Mouse (Mus musculus) erythroblast, embryonic 14.5 days (primary cell): ENCODE results near the gene Cbx6. TPM values are rescaled to one million over a fixed set of nuclear protein-coding genes. Genes with fewer than 3 reads are reported as not detected.

Source experiments
- H3K27me3 ChIP-seq: 2 replicates; pipeline ENCODE4 v1.6.1; 2012; ENCODE audit warnings: inconsistent platforms; ENCODE audit not compliant: control insufficient read depth
- H3K36me3 ChIP-seq: 2 replicates; pipeline ENCODE4 v1.6.1; 2012; ENCODE audit warnings: mild to moderate bottlenecking, inconsistent platforms; ENCODE audit not compliant: control insufficient read depth
- H3K4me1 ChIP-seq: 2 replicates; pipeline ENCODE4 v1.6.1; 2012; ENCODE audit warnings: inconsistent platforms; ENCODE audit not compliant: control insufficient read depth
- H3K4me3 ChIP-seq: replicated peaks from 2 replicates; pipeline ENCODE3; 2012; ENCODE audit warnings: moderate library complexity, mild to moderate bottlenecking, inconsistent platforms
- H3K9me3 ChIP-seq: 2 replicates; pipeline ENCODE4 v1.6.1; 2012; ENCODE audit warnings: low read length, inconsistent platforms, mixed read lengths; ENCODE audit not compliant: control insufficient read depth
- GATA1 ChIP-seq: IDR thresholded peaks from 2 replicates; pipeline ENCODE4 v1.6.1; 2012; ENCODE audit warnings: low read length, inconsistent platforms, mixed read lengths
- TAL1 ChIP-seq: IDR thresholded peaks from 3 replicates; pipeline ENCODE4 v1.6.1; 2012; ENCODE audit warnings: low read length, inconsistent platforms, mixed read lengths
- polyA plus RNA-seq: library from polyadenylated mRNA; stranded (reverse); fragments of >175 nt; gene quantifications from 2 replicates; pipeline ENCODE4 v1.2.3, GENCODE M21; 2012

The Cbx6 gene
- 2.7 and 4.0 TPM in 2 replicates for polyA plus RNA-seq

DNA sequence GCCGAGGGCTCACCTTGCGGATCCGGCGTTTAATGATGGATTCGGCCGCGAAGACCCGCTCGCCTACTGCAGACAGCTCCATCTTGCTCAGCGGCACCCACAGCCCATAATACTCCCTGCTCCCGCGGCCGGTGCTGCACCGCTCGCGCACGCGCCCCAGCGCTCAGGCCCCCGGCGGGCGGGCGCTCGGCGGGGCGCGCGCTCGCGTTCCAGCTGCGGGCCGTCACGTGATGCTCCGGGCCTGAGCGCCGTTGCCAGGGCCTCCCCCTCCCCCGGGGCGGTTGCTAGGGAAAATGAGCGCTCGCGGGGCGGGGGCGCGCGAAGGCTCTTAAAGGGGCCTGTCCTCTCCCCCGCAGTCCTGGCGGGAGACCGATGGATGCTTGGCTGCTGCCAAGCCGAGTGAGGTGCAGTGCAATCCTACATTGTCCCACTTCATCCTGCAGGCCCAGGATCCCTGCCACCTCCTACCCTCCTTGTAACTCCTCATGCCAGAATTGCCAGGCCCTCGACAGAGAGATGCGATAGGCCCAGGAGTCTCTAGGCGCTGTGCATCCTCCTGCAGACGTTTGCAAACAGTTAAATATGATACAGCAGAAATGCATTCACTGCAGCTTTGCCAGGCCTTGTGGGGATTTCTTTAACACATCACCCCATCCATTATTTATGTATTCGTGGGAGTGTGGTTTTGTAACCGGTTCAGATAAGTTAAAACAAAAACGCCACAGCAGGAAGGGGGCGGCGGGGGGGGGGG, at the start of gene Cbx6, which contains the start of gene Npcd:
Gene Cbx6, minus strand, starts transcription at position 559 of the 751 bp plus-strand sequence.
Gene Npcd, minus strand, starts transcription at position 108 of the 751 bp plus-strand sequence.
- no peak for TF ChIP-seq GATA1
- no peak for TF ChIP-seq TAL1
- Histone ChIP-seq H3K4me3 (peak within 1 kb of the TSS; percentile 85), H3K4me1 (peaks cover 33% of the 10 kb centered on the region), H3K36me3 (peaks cover 12% of the 10 kb centered on the region), H3K27me3 (peaks cover 5% of the 10 kb centered on the region), H3K9me3 (no peaks in the 10 kb centered on the region)

DNA sequence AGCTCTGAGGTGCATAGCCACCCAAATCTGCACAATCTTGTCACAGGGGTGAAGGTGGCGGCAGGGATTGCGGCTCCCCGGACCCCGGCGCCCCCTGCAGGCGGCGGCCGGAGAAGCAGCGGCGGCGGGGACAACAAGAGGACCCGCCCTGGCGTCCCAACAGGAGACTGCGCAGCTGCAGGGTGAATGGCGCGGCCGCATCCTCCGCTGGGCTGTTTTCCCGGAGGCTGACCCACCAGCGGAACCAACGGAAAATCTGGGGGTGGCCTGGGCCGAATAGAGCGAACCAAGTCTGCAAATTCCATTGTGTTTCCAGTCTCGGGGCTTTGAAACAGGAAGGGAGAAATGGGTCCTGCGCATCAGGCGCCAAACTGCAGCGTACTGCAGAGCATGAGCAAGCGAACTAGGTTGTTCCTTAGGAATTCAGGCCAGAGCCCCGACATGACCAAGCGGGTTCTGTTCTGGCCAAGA, 48.9 kb upstream of the Cbx6 start:
- TF ChIP-seq GATA1 (no peak), TAL1 (no peak)
- Histone ChIP-seq H3K36me3 (no peaks in the 10 kb centered on the region), H3K9me3 (no peaks in the 10 kb centered on the region), H3K27me3 (peaks cover 28% of the 10 kb centered on the region), H3K4me1 (peaks cover 8% of the 10 kb centered on the region), H3K4me3 (peak overlapping the region; percentile 62)

DNA sequence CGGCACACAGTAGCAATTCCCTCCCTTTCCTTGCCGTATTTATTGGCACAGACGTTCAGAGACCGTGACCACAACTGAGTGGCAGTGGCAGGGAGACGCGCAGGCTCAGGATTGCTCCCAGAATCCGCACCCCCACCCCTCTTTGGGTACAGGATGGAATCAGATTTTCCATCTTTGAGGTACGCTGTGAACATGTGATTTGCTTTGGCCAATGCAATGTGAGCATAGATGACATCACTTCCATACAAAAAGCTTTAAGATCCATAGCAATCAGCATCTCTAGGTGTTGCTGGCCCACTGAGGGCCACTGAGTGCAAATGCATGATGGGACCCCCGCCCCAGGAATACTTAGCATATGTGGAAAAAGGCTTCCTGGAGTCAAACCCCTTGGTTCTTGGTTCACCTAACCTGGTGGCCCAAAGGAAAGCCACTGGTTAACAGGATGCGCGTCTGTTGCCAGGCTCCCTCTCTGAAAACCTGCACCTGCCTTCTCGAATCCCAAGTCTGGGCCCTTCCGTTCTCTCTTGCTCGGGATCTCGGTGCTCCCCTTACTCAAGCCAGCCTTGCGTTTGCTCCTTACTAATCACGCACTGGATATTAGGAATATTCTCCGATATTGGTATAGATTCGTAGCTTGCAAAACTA, 48.3 kb upstream of the Cbx6 start:
- Histone ChIP-seq H3K4me3 (peak overlapping the region; percentile 62), H3K36me3 (no peaks in the 10 kb centered on the region), H3K4me1 (peaks cover 8% of the 10 kb centered on the region), H3K9me3 (no peaks in the 10 kb centered on the region), H3K27me3 (peaks cover 28% of the 10 kb centered on the region)
- TF ChIP-seq GATA1 (no peak), TAL1 (no peak)

DNA sequence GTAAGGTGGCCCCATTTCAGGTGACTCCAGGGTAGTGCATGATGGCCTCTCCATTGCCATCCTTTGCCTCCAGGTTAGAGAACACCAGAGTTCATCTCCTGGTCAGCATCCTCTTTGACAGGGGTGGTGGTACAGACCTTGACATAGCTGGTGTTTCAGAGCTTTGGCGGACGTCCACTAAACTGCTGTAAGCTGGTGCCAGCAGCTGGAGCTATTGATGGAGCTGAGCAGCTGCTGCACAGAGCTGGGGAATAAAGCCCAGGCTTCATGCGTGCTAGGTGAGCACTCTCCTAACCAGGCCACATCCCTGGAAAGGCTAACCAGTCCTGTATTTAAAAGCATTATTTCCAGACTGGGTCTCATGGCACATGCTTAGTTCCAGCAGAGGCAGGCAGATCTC, 46.0 kb upstream of the Cbx6 start:
- H3K27me3 ChIP-seq: peaks cover 28% of the 10 kb centered on the region
- H3K9me3 ChIP-seq: no peaks in the 10 kb centered on the region
- TF ChIP-seq GATA1 (no peak), TAL1 (no peak)
- peaks cover 8% of the 10 kb centered on the region for H3K4me1 ChIP-seq
- no peaks in the 10 kb centered on the region for H3K36me3 ChIP-seq
- no peak overlapping the region for H3K4me3 ChIP-seq

GRCm38 (mm10) chr15:79879319-79879718, 44.8 kb upstream of the Cbx6 start:
- Histone ChIP-seq H3K27me3 (peaks cover 28% of the 10 kb centered on the region), H3K4me1 (peaks cover 8% of the 10 kb centered on the region), H3K9me3 (no peaks in the 10 kb centered on the region), H3K4me3 (no peak overlapping the region), H3K36me3 (no peaks in the 10 kb centered on the region)
- no peak for TF ChIP-seq TAL1
- no peak for TF ChIP-seq GATA1

GRCm38 (mm10) chr15:79878725-79879136, 44.2 kb upstream of the Cbx6 start:
- Histone ChIP-seq H3K4me3 (no peak overlapping the region), H3K9me3 (no peaks in the 10 kb centered on the region), H3K27me3 (peaks cover 28% of the 10 kb centered on the region), H3K36me3 (no peaks in the 10 kb centered on the region), H3K4me1 (peaks cover 8% of the 10 kb centered on the region)
- TF ChIP-seq TAL1 (no peak), GATA1 (no peak)

DNA sequence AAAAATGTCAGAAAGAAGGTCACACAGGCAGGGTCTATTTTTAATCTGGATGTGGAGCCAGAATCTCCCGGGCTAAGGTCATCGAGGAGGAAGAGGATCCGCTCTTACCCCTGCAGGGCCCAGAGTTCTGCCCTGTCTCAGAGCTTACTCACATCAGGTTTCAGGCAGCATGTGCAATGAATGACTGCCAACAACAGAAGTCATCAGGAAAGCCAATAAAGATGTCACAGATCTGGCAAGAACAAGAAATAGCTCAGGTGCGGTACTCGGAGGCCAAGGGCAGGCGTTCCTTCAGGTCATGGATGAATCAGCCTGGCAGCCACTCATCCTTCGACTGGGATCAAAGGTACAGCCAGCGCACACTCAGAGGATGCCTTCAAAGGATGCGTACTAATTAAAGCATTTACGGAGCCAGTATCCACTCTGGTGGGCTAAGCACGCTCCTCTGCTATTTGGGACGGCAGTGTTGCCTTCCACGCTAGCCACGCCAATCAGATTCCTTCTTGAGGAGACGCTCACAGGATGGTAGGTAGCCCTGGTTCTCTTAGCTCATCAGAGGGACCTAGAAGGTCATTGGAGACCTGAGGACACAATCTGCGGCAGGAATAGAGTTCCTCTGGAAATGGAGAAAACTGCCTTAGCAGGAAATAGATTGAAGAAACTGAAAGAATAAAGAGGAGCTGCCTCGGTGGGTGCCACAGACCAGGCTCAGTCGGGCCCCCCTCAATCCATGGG, 40.9 kb upstream of the Cbx6 start:
- Histone ChIP-seq H3K36me3 (no peaks in the 10 kb centered on the region), H3K4me3 (no peak overlapping the region), H3K27me3 (0 out of 2 replicates have a peak, but pooled peaks cover 2% of the 10 kb centered on the region), H3K9me3 (no peaks in the 10 kb centered on the region), H3K4me1 (no peaks in the 10 kb centered on the region)
- no peak for TF ChIP-seq TAL1
- TF ChIP-seq GATA1: no peak

- H3K27me3 ChIP-seq: no peaks in the 10 kb centered on the region
- H3K4me1 ChIP-seq: no peaks in the 10 kb centered on the region
- H3K36me3 ChIP-seq: no peaks in the 10 kb centered on the region
- TF ChIP-seq GATA1 (no peak), TAL1 (no peak)
- H3K4me3 ChIP-seq: no peak overlapping the region
- no peaks in the 10 kb centered on the region for H3K9me3 ChIP-seq
Observed at GRCm38 (mm10) chr15:79873995-79874394, 39.5 kb upstream of the Cbx6 start.

DNA sequence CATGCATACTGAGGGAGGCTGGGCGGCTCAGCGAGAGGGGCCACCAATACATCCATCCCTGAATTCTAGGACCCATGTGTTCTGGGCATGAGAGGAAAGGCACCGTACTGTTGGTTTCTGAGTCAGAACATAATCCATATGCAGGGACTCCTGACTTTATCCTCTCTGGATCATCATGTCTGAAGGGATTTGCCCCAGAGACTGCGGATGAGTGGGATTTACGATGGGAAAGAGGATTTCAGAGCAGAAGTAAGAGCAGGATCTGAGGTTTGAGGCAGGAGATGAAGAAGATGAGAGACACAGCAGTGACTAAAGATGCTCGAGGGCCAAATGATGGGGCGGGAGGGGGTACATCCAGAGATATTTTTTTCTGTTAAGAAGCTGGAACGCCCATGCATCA, 39.1 kb upstream of the Cbx6 start:
- Histone ChIP-seq H3K4me3 (no peak overlapping the region), H3K27me3 (no peaks in the 10 kb centered on the region), H3K9me3 (no peaks in the 10 kb centered on the region), H3K4me1 (no peaks in the 10 kb centered on the region), H3K36me3 (no peaks in the 10 kb centered on the region)
- TF ChIP-seq GATA1 (no peak), TAL1 (no peak)
